Mouse (Mus musculus) spleen, adult 12 weeks (tissue): ENCODE results near the gene Mapk7.

ENCODE experiments used
- DNase-seq: peaks from one replicate; pipeline ENCODE4 v3.0.0; 2022; ENCODE audit warnings: low spot score

The Mapk7 gene

GRCm38 (mm10) chr11:61494129-61494997 is at the start of gene Mapk7:
Gene Mapk7, minus strand, starts transcription at chr11:61494406.
- DNase-seq = peak; percentile 92

- DNase-seq = no peak
Measured at GRCm38 (mm10) chr11:61541106-61541505, 46.9 kb upstream of the Mapk7 start.

GRCm38 (mm10) chr11:61540642-61541041 is 46.4 kb upstream of the Mapk7 start:
- no peak for DNase-seq

- DNase-seq = no peak
Measured at GRCm38 (mm10) chr11:61537362-61537761, 43.2 kb upstream of the Mapk7 start.

GRCm38 (mm10) chr11:61536952-61537351 is 42.7 kb upstream of the Mapk7 start:
- no peak for DNase-seq

GRCm38 (mm10) chr11:61535530-61535929 is 41.3 kb upstream of the Mapk7 start:
- no peak for DNase-seq

GRCm38 (mm10) chr11:61533571-61533970 is 39.4 kb upstream of the Mapk7 start:
- DNase-seq = no peak

- DNase-seq = no peak
Measured at GRCm38 (mm10) chr11:61532820-61533219, 38.6 kb upstream of the Mapk7 start.

GRCm38 (mm10) chr11:61529268-61529713 is 35.1 kb upstream of the Mapk7 start:
- no peak for DNase-seq

- no peak for DNase-seq
Measured at GRCm38 (mm10) chr11:61526872-61527271, 32.7 kb upstream of the Mapk7 start.

- no peak for DNase-seq
Measured at GRCm38 (mm10) chr11:61519484-61520107, 25.4 kb upstream of the Mapk7 start.

- no peak for DNase-seq
Measured at GRCm38 (mm10) chr11:61518871-61519270, 24.7 kb upstream of the Mapk7 start.

- DNase-seq = no peak
Measured at GRCm38 (mm10) chr11:61517971-61518370, 23.8 kb upstream of the Mapk7 start.

- no peak for DNase-seq
Measured at GRCm38 (mm10) chr11:61514953-61515352, 20.7 kb upstream of the Mapk7 start.

- peak; percentile 85 for DNase-seq
Measured at GRCm38 (mm10) chr11:61504713-61505257, 10.6 kb upstream of the Mapk7 start, which contains the start of gene B9d1. Gene B9d1, plus strand, starts transcription at chr11:61505144.

- DNase-seq = no peak
Measured at GRCm38 (mm10) chr11:61503933-61504332, 9.7 kb upstream of the Mapk7 start.

GRCm38 (mm10) chr11:61498736-61499504 is 4.7 kb upstream of the Mapk7 start:
- DNase-seq = no peak

- no peak for DNase-seq
Measured at GRCm38 (mm10) chr11:61497490-61497889, 3.3 kb upstream of the Mapk7 start.

GRCm38 (mm10) chr11:61495528-61495927 is 1.3 kb upstream of the Mapk7 start:
- DNase-seq = no peak

- peak; percentile 25 for DNase-seq
Measured at GRCm38 (mm10) chr11:61493525-61494128, 579 bp downstream of the Mapk7 start.

GRCm38 (mm10) chr11:61492749-61493401 is 1.3 kb downstream of the Mapk7 start:
- DNase-seq = no peak
